ENCODE assay signal across 25 mouse cellular contexts in genomic region chr3:145599059-145599458, GRCm38 (mm10). TPM values are rescaled to one million over a fixed set of nuclear protein-coding genes. Genes with fewer than 3 reads are reported as not detected.
DNase-seq lines count a peak whose midpoint lies in the region; ATAC-seq and TF ChIP-seq lines count a peak whose summit lies in the region.
"Had no signal": no experiment of that assay in that cellular context is flagged by ENCODE, and none has a peak within 500 bp of the region (broad histone marks: within the 10 kb centered on the region; RNA-seq: fewer than 3 reads in every experiment).

No protein-coding gene starts in this region.

- H3K36me3 ChIP-seq in kidney, adult 2 months (ENCODE audit: control insufficient read depth, insufficient read depth, low read length): peaks cover 3% of the 10 kb centered on the region; the same call in 1 of the 2 replicates
- peaks cover 16% of the 10 kb centered on the region; the same call in 1 of the 2 replicates for H3K36me3 ChIP-seq in lung, postnatal 0 days (ENCODE audit: insufficient read depth, low read length)

- ATAC-seq in lung, postnatal 0 days: no peak
- ATAC-seq in megakaryocyte progenitor cell, adult 5-6 weeks (replicated peaks; ENCODE audit: poor library complexity): 0 out of 2 replicates have a peak, but pooled peaks have one; percentile 40
- ATAC-seq: activated CD4-positive, CD25-positive, alpha-beta regulatory T cell, adult 4 months; midbrain, embryonic 15.5 days had no signal

- no peaks in the 10 kb centered on the region for H3K4me1 ChIP-seq in kidney, adult 2 months (ENCODE audit: control insufficient read depth, insufficient read depth, low read length)
- no peaks in the 10 kb centered on the region for H3K4me1 ChIP-seq in lung, postnatal 0 days (ENCODE audit: insufficient read depth, low read depth, low read length)

- H3K4me2 ChIP-seq in lung, postnatal 0 days (replicated peaks; ENCODE audit: low read depth, low read length): no peak overlapping the region
- H3K4me2 ChIP-seq: embryonic facial prominence, embryonic 12.5 days; forebrain, embryonic 12.5 days; heart, embryonic 12.5 days; midbrain, embryonic 15.5 days; neural tube, embryonic 13.5 days had no signal

- 98% methylated on average over 7 of the region's 7 CpGs for WGBS in kidney, adult 2 months
- 92% methylated on average over 7 of the region's 7 CpGs for WGBS in lung, postnatal 0 days

- no peak for TF ChIP-seq POLR2A in kidney, adult 2 months (IDR thresholded peaks at IDR 0.05; ENCODE audit: low read depth, low read length)

- 0 out of 2 replicates have a peak, but pooled peaks have one; percentile 16 for TF ChIP-seq CTCF in kidney, adult 2 months (conservative IDR thresholded peaks at IDR 0.05; ENCODE audit: insufficient read depth, insufficient read length, low read depth, low read length)
- peak; percentile 23; the same call in 1 of the 2 replicates for TF ChIP-seq CTCF in lung, postnatal 0 days (IDR thresholded peaks at IDR 0.05)

- H3K27me3 ChIP-seq in kidney, adult 2 months (replicated peaks; ENCODE audit: control insufficient read depth, insufficient read depth, low read length): no peaks in the 10 kb centered on the region
- H3K27me3 ChIP-seq in lung, postnatal 0 days (replicated peaks; ENCODE audit: insufficient read depth, low read length): no peaks in the 10 kb centered on the region
- H3K27me3 ChIP-seq: embryonic facial prominence, embryonic 12.5 days; forebrain, embryonic 12.5 days; heart, embryonic 12.5 days; midbrain, embryonic 15.5 days; neural tube, embryonic 13.5 days had no signal

- H3K27ac ChIP-seq in kidney, adult 2 months (ENCODE audit: insufficient read depth, low read depth, low read length): no peak overlapping the region
- no peak overlapping the region for H3K27ac ChIP-seq in lung, postnatal 0 days (ENCODE audit: low read length)
- H3K27ac ChIP-seq: embryonic facial prominence, embryonic 12.5 days; forebrain, embryonic 12.5 days; hindbrain, embryonic 10.5 days; midbrain, embryonic 15.5 days; neural tube, embryonic 13.5 days had no signal

- H3K9me3 ChIP-seq in lung, postnatal 0 days (ENCODE audit: low read length): no peaks in the 10 kb centered on the region
- H3K9me3 ChIP-seq: embryonic facial prominence, embryonic 12.5 days; forebrain, embryonic 12.5 days; heart, embryonic 12.5 days; midbrain, embryonic 15.5 days; neural tube, embryonic 13.5 days had no signal

- no peak for DNase-seq in kidney, adult 2 months
- no peak for DNase-seq in kidney, postnatal 25 days
- DNase-seq in lung, postnatal 0 days (ENCODE audit: low spot score): no peak
- DNase-seq in lung, adult 18-20 months: no peak
- DNase-seq in ES-CJ7 (ENCODE audit: low read depth, low spot score): peak; percentile 42
- no peak for DNase-seq in frontal cortex, postnatal 10 days (ENCODE audit: low spot score in 2 of 2)
- DNase-seq: adrenal gland, adult 8-10 months; B cell, adult 2 months; cerebellum, adult 11-12 months; cerebellum, postnatal 25 days; heart, postnatal 10 days; kidney, adult 18-20 months; kidney, postnatal 14 days; lung, postnatal 36 days; retina, postnatal 1 day; thymus, postnatal 36 days had no signal

- no peak for TF ChIP-seq EP300 in lung, postnatal 0 days (IDR thresholded peaks at IDR 0.05)

- no peak overlapping the region for H3K9ac ChIP-seq in lung, postnatal 0 days (replicated peaks; ENCODE audit: low read depth)
- H3K9ac ChIP-seq: embryonic facial prominence, embryonic 12.5 days; forebrain, embryonic 12.5 days; heart, embryonic 12.5 days; midbrain, embryonic 15.5 days; neural tube, embryonic 13.5 days had no signal

- no peak overlapping the region for H3K4me3 ChIP-seq in kidney, adult 2 months (ENCODE audit: insufficient read depth, low read depth, low read length)
- H3K4me3 ChIP-seq in lung, postnatal 0 days (ENCODE audit: low read depth, low read length): no peak overlapping the region
- H3K4me3 ChIP-seq: embryonic facial prominence, embryonic 12.5 days; forebrain, embryonic 12.5 days; heart, embryonic 12.5 days; hindbrain, embryonic 10.5 days; midbrain, embryonic 15.5 days; myocyte; neural tube, embryonic 13.5 days had no signal

RNA-seq across cellular contexts. Expression of gene Znhit6, which starts 23.1 kb away (rescaled TPM):
- polyA plus RNA-seq in kidney, adult 2 months (2012; rRNA removed): 3.5 and 4.2 TPM in 2 replicates
- 14.4 and 16.3 TPM in 2 replicates for polyA plus RNA-seq in lung, postnatal 0 days (2015; fragmentation: Nextera tagmentation; extraction: Ambion mirVana)
- total RNA-seq in megakaryocyte progenitor cell, adult 5-6 weeks (2015): 51.8 and 56.9 TPM in 2 replicates
- total RNA-seq in megakaryocyte progenitor cell, adult 5-6 weeks (2017): 25.2 and 34.4 TPM in 2 replicates

RNA-seq across cellular contexts. Expression of gene Ccn1, which starts 50.7 kb away (rescaled TPM):
- 14.2 and 16.5 TPM in 2 replicates for polyA plus RNA-seq in kidney, adult 2 months (2012; rRNA removed)
- 124 and 131 TPM in 2 replicates for polyA plus RNA-seq in lung, postnatal 0 days (2015; fragmentation: Nextera tagmentation; extraction: Ambion mirVana)
- not detected in 2 replicates for total RNA-seq in megakaryocyte progenitor cell, adult 5-6 weeks (2015)
- total RNA-seq in megakaryocyte progenitor cell, adult 5-6 weeks (2017): not detected in 2 replicates
- polyA plus RNA-seq: activated CD4-positive, CD25-positive, alpha-beta regulatory T cell, adult 4 months had no signal
